Mouse (Mus musculus): Measurements from ENCODE around the gene Cep170b. TPM values are rescaled to one million over a fixed set of nuclear protein-coding genes. Genes with fewer than 3 reads are reported as not detected.

Gene Cep170b
- total and polyA plus RNA-seq, 3 experiments: 48.8 to 52.5 (median 52.1) TPM

DNA sequence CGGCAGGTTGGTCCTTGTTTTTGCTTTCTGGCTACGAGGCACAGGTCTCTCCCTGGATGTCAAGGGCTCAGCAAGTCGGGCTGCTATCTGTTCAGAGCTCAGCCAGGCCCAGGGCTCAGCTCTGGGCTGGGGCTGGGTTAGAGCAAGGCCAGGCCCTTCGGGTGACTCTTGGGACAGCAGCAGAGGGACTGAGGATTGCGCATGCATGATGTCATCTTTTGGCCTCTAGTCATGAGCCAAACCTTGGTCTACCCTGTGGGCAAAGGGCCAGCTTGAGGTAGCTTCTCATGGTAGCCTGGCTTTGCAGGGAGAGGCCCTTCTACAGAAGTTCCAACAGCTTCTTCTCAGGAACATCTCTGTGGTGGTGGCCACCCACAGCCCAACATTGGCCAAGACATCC, 43.9 kb downstream of the Cep170b start:
- DNase-seq: peak; percentile 88

DNA sequence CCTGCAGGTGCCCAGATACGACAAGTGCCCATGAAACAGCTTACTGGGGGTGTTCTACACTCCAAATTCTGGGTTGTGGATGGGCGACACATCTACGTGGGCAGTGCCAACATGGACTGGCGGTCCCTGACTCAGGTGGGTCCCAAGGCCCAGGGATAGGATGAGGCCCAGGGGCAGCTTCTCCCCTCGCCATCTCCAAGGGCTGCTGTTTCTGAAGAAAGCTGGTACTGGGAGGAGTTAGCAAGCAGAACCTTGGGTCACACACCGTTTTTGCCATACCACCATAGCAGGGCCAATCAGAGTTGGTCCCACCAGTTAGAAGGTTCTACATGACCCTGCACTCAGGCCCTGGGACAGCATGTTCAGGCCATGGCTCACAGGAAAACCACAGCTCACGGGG, 44.7 kb downstream of the Cep170b start:
- DNase-seq: no peak

DNA sequence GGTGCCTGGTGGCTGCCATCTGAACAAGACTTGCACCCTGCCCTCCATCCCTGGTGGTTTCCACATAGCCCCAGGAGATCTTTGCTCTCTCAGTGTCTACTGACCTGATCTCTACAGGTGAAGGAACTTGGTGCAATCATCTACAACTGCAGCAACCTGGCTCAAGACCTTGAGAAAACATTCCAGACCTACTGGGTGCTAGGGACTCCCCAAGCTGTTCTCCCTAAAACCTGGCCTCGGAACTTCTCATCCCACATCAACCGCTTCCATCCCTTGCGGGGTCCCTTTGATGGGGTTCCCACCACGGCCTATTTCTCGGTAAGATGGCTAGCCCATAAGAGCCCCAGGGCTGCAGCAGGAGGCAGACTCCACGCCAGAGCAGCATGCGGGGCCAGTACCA, 46.3 kb downstream of the Cep170b start:
- no peak for DNase-seq

DNA sequence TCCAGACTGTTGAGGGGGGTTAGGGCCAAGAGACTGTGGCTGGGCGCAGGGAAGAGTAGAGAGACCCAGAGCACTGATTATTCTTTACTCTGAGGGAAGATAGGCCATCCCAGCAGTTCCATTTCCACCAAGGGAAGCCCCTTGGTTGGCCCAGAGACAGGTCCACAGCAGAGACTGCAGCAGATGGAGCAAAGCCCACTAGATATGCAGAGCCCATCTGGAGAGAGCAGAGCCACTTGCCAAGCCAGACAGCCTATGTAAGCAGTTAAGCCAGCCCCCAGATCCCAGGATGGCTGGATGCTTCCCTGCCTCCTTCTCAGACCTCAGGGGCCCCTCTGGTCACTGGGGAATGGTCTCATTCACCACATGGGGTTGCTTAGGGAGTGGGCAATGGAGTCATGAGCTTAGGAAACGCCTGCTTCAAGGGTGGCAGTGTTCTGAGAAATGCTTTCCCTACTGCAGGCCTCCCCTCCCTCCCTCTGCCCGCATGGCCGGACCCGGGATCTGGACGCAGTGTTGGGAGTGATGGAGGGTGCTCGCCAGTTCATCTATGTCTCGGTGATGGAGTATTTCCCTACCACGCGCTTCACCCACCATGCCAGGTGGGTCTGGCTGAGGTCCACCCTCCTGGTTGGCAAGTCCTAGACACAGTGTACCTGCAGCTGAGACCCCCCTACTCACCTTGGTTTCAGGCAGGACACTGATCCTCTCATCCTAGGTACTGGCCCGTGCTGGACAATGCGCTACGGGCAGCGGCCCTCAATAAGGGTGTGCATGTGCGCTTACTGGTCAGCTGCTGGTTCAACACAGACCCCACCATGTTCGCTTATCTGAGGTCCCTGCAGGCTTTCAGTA, 47.0 kb downstream of the Cep170b start:
- DNase-seq: no peak

DNA sequence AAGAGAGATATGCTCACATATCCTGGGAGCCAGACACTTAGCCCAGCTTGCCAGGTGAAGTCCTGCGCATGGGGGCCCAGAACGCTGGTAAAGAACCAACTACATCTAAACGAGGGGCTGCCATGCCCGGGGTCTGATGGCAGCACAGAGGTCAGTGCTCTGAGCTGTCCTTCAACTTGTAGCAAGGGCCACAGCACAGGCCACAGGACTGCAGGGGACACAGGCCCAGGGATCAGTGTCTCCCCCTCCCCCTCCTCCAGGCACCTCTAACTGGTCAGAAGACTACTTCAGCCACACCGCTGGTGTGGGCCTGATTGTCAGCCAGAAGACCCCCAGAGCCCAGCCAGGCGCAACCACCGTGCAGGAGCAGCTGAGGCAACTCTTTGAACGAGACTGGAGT, 47.9 kb downstream of the Cep170b start:
- no peak for DNase-seq

DNA sequence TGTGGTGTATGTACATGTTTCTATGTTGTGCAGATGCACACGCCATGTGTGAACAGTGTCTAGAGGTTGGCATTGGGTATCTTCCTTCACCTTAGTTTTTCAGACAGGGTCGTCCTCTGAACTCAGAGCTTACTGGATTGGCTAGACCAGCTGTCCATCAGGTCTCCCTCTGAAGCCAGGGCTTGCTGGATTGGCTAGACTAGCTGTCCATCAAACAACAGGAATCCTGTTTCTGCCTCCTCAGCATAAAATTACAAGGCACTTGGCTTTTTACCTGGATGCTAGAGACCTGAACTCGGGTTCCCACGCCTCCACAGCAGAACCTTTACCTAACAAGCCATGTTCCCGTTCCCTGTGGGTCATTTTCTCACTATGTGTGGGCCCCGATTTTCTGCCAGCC, 48.8 kb downstream of the Cep170b start:
- DNase-seq: no peak

DNA sequence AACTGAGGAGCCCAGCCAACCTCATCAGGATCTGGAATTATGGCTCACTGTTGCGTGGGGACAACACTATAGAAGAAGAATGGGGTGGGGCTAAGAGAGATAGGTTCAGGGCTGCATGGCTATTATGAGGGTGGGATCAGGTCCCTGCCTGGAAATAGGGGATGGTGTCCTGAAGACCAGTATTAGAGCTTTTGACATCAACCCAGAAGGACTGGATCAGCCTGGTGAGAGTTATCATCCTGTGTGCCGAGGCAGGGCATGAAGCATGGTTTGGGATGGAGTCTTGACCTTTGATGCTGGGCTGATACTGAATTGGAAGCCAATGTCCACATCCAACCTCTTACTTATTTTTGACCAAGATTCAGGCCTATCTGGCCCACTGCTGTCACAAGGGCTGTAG, 49.5 kb downstream of the Cep170b start:
- DNase-seq: no peak

DNA sequence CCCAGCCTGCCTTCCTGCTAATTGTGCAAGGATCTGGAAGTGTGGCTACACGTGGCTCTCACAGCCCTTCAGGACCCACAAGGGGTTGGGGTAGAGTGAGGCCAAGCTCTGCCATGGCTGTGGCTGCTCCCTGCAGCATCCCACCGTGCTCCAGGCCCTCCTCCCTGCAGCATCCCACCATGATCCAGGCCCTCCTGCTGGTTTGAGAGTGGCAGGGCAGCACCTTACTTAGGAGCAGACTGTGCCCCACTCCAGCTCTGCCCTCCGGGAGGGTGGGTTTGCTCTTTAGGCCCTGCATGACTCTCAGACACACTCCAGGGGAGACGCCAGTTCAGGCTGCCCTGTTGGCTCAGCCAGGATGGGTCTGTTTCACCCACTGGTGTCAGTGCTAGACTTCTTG, 50.1 kb downstream of the Cep170b start:
- no peak for DNase-seq

DNA sequence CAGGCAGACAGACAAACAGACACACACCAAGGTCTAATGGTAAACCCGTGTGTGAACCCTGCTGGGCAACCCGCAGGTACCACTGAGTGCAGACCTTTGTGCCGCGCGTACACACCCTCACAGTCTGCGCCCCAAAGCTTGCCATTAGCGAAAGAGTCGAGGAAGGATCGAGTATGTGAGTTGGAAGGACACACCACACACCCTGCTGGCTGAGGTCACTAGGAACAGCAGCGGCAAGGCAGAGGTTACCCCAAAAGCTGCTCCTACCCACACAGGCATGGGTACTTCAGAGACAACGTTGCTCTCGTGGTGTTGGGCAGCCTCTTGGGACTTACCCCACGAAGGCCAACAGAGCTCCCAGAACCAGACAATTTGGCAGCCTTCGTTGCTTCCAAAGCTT, 52.1 kb downstream of the Cep170b start:
- no peak for DNase-seq

DNA sequence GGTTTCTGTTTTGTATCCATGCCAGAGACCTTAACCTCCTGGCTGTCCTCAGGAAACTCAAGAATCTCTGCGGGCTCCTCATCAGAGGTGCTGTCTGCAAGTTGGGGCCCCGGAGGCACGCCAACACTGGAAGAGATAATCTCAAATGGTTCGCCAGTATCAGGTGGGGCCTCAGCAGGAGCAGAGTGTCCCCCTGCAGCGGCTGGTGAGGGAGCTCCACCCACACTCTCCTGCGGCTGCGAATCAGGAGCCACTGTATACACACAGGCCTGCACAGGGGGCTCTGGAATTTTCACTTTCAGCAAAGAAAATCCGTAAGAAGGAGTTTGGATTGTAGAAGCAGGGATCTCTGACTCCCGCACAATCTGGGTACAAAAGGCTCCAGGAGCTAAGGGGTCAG, 53.1 kb downstream of the Cep170b start:
- DNase-seq: no peak

DNA sequence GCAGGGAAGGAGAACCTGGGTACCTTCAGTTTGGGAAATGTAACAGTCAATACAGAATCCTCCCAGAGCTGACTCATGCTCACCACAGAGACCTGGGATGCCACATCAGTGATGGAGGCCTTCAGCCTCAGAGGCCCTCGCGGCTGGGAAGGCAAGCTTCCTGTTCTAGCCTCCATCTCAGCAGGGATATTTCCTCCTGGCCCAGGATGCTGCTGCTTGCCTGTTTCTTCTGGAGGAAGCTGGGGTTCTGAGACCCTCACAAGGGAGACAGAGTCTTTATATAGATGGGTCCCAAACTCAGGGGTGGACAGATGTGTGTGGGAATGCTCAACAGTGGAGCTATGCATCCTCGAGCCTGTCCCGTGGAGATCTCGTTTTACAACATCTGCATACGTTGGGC, 53.8 kb downstream of the Cep170b start:
- DNase-seq: no peak

DNA sequence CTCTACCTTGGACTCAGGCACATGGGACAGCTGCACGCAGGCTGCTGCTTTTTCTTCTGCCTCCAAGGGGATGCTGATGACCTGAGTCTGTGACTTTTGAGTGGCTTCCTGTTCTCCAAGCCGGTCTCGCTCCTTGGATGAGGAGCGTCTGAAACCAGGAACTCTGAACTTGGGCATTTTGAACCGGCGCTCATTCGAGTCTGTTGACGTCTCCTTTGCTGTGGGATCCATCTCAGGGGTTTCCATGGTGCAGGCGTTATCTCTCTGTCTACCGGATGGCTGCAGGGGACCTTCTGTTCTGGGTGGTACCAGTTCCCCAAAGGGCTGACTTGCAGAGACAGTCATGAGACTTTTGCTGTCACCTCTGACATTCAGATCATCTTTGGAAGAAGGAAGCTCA, 54.2 kb downstream of the Cep170b start:
- DNase-seq: no peak

DNA sequence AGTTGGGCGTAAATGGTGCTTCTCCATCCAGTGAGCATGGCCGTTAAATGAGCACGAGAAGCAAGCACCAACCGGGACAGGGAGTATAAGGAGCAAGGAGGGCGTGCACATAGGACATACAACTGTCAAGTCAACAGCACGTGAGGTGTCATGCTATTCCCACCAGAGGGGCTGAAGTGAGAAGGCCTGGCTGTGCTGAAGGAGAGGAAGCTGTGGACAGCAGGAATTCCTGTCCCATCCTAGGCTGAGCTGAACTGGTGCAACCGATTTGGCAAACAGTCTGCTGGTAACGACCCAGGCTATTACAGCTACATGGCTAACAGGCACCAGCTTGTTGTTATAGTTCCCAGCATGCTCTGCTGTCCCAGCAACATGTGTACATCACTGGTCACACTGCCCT, 70.8 kb downstream of the Cep170b start:
- DNase-seq: no peak

DNA sequence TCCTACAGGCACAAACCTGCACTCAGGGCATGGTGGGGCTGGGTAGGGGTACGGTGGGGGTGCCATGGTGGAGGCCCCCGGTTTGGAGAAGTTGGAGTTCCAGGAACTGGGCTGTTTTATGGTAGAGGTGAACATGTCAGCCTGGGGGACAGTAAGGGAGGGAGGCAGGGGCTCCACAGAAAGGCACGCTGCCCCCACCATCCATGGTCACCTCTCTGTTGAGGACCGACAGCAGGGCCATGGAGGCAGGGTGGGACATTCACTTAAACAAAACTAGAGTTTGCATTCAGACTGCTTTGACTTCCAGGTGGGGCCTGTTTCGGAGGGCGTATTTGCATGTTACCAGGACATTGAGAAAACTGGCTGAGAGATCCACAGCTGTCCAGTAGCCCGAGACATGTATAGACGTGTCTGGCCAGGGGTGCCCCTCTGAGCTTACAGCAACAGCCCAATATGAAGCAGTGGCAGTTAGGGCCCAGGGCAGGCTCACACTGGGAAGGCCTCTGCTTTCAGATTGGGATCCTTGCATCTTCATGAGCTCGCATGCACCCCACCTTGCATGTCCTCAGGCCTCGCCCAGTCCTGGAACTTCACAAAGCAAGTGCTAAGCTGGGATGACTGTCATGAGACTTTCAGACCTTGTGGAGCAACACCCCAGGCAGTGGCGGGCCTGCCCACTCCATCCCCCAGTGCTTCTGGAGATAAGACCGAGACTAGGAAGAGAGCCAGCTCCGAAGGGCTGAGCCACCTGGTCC, 73.5 kb downstream of the Cep170b start:
- DNase-seq: peak; percentile 74

DNA sequence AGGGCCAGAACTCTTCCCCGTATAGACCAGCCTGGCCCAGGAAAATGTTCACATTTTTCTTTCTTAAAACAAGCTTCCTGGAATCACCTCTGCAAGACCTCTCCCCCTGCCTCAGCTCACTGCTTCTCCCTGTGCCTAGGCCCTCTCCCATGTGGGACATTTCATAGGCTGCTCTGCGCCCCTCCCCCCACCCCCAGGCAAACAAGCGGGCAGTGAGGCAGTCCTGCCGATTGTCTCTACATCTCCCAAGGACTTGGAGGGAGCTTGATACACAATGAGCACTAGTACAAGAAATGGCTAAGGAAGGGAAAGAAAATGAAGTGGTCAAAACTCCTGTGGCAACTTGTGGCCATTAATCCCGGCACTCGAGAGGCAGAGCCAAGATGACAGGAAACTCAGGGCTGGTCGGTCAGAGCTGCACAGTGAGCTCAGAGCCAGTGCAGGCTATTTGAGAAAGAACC, 74.1 kb downstream of the Cep170b start:
- DNase-seq: no peak

DNA sequence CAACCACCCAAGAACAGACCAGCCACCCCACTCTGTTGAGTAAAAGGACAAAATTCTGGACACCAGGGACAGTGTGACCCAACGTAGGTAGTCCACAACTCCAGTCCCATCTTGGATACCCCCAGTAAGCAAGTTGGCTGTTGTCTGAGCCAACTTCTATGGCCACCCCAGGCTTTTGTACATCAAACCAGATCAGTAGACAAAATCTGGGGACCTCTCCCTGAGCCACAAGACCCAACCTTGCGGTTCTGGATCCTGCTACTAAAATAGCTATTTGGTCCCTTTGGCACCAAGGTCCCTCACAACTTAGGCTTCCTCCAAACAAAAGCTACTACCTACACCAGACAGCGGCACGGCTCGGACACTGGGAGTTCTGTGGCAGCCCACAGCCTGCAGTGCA, 74.7 kb downstream of the Cep170b start:
- DNase-seq: no peak

DNA sequence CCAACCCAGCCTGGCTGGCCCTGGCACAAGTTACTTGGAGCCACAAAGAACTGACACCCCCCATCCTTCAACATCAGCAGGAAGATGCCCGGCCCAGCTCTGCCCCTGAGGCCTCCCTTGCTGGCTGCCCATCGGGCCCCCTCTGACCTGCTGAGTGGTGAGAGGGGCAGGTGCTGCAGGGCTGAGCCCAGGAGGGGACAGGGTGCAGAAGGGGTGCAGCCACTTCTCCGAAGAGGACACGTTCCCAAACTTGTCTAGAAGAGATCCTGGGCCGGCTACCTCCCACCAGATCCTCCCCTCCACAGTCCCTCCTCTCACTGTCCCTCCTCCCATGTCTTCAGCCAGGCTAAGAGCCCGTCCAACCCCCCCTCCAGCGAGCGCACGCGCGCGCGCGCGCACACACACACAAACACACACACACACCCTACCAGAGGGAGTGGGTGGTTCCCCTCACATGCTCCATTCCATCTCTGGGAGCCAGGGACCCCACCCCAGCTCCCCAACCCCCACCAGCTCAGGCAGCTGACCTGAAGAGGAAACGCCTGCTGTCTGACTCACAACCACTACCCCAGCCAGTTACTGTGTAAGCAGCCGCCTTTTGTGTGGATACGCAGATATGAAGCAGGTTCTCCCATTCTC, 75.3 kb downstream of the Cep170b start:
- no peak for DNase-seq

Small RNA genes lying within 50 kb of the gene (microRNA-seq; reads per million reads assigned to microRNA genes)
- 0 reads per million in 2 experiments for gene Mir6940

Other genes starting within 250 kb of the Cep170b start
- 10 to 100 TPM; 40.0 to 45.4 TPM for gene A530016L24Rik, start 231.0 kb upstream of the Cep170b start, total RNA-seq (2021)
- gene A530016L24Rik, start 231.0 kb upstream of the Cep170b start, polyA plus RNA-seq (2012; rRNA removed): 61.5 and 92.3 TPM in 2 replicates
- gene Tmem179, start 203.7 kb upstream of the Cep170b start, total RNA-seq (2021): 10 to 100 TPM in 1 of 2 experiments, 1 to 10 TPM in 1; 2.7 to 10.5 TPM
- 6.1 and 8.8 TPM in 2 replicates for gene Tmem179, start 203.7 kb upstream of the Cep170b start, polyA plus RNA-seq (2012; rRNA removed)
- gene Inf2, start 131.7 kb upstream of the Cep170b start, total RNA-seq (2021): 10 to 100 TPM; 20.7 to 40.6 TPM
- 45.0 and 47.9 TPM in 2 replicates for gene Inf2, start 131.7 kb upstream of the Cep170b start, polyA plus RNA-seq (2012; rRNA removed)
- 10 to 100 TPM; 10.7 to 39.1 TPM for gene Adssl1, start 100.4 kb upstream of the Cep170b start, total RNA-seq (2021)
- gene Adssl1, start 100.4 kb upstream of the Cep170b start, polyA plus RNA-seq (2012; rRNA removed): 10.6 and 11.0 TPM in 2 replicates
- 10 to 100 TPM; 23.6 to 53.6 TPM for gene Siva1, start 75.8 kb upstream of the Cep170b start, total RNA-seq (2021)
- gene Siva1, start 75.8 kb upstream of the Cep170b start, polyA plus RNA-seq (2012; rRNA removed): 49.1 and 67.3 TPM in 2 replicates
- 100 to 1,000 TPM; 267 to 369 TPM for gene Akt1, start 45.6 kb upstream of the Cep170b start, total RNA-seq (2021)
- 291 and 463 TPM in 2 replicates for gene Akt1, start 45.6 kb upstream of the Cep170b start, polyA plus RNA-seq (2012; rRNA removed)
- gene Zbtb42, start 41.6 kb upstream of the Cep170b start, total RNA-seq (2021): 10 to 100 TPM in 1 of 2 experiments, 1 to 10 TPM in 1; 5.5 to 15.8 TPM
- 25.5 and 32.6 TPM in 2 replicates for gene Zbtb42, start 41.6 kb upstream of the Cep170b start, polyA plus RNA-seq (2012; rRNA removed)
- gene Pld4, start 40.2 kb downstream of the Cep170b start, total RNA-seq (2021): 10 to 100 TPM; 10.1 to 13.0 TPM
- gene Pld4, start 40.2 kb downstream of the Cep170b start, polyA plus RNA-seq (2012; rRNA removed): 28.0 and 29.5 TPM in 2 replicates
- 10 to 100 TPM in 1 of 2 experiments, 1 to 10 TPM in 1; 3.6 to 10.0 TPM for gene Ahnak2, start 82.2 kb downstream of the Cep170b start, total RNA-seq (2021)
- gene Ahnak2, start 82.2 kb downstream of the Cep170b start, polyA plus RNA-seq (2012; rRNA removed): 1.7 and 2.2 TPM in 2 replicates
- 10 to 100 TPM in 1 of 2 experiments, 1 to 10 TPM in 1; 4.1 to 14.3 TPM for gene Clba1, start 88.5 kb downstream of the Cep170b start, total RNA-seq (2021)
- 10.2 and 12.4 TPM in 2 replicates for gene Clba1, start 88.5 kb downstream of the Cep170b start, polyA plus RNA-seq (2012; rRNA removed)
- 10 to 100 TPM; 11.0 to 13.0 TPM for gene Cdca4, start 109.0 kb downstream of the Cep170b start, total RNA-seq (2021)
- 8.1 and 9.4 TPM in 2 replicates for gene Cdca4, start 109.0 kb downstream of the Cep170b start, polyA plus RNA-seq (2012; rRNA removed)
- gene Gpr132, start 147.8 kb downstream of the Cep170b start, total RNA-seq (2021): under 1 TPM; 0.26 to 0.59 TPM
- gene Gpr132, start 147.8 kb downstream of the Cep170b start, polyA plus RNA-seq (2012; rRNA removed): 1.3 TPM in 2 replicates
- 1 to 10 TPM; 3.5 to 6.1 TPM for gene Jag2, start 209.3 kb downstream of the Cep170b start, total RNA-seq (2021)
- gene Jag2, start 209.3 kb downstream of the Cep170b start, polyA plus RNA-seq (2012; rRNA removed): 12.8 and 25.8 TPM in 2 replicates
- 10 to 100 TPM; 24.6 to 34.4 TPM for gene Nudt14, start 221.7 kb downstream of the Cep170b start, total RNA-seq (2021)
- 35.4 and 45.9 TPM in 2 replicates for gene Nudt14, start 221.7 kb downstream of the Cep170b start, polyA plus RNA-seq (2012; rRNA removed)

All from adrenal gland, adult 2 months (tissue).